Mouse (Mus musculus) stomach, embryonic 15.5 days (tissue): ENCODE measurements around the gene Krtap24-1. TPM values are rescaled to one million over a fixed set of nuclear protein-coding genes. Genes with fewer than 3 reads are reported as not detected.

Experiments used
- ATAC-seq: fragments of 200-750 bp; cut with Nextera tagmentation; 2 replicates; pipeline ENCODE4 v1.8.0; 2017; ENCODE audit warnings: low read depth, moderate number of reproducible peaks, moderate TSS enrichment; ENCODE audit not compliant: insufficient read depth, low FRiP score
- H3K27ac ChIP-seq: fragments of 300-500 bp; sonication (generic); 2 replicates; pipeline ENCODE4 v1.5.1; 2015; ENCODE audit warnings: mild to moderate bottlenecking, inconsistent platforms
- H3K27me3 ChIP-seq: fragments of 300-500 bp; sonication (generic); replicated peaks from 2 replicates; pipeline ENCODE4 v1.6.1; 2015; ENCODE audit warnings: inconsistent platforms
- H3K36me3 ChIP-seq: fragments of 300-500 bp; sonication (generic); 2 replicates; pipeline ENCODE4 v1.6.1; 2015; ENCODE audit warnings: inconsistent platforms
- H3K4me1 ChIP-seq: fragments of 300-500 bp; sonication (generic); 2 replicates; pipeline ENCODE4 v1.6.1; 2015; ENCODE audit warnings: inconsistent platforms
- H3K4me2 ChIP-seq: fragments of 300-500 bp; sonication (generic); 2 replicates; pipeline ENCODE4 v1.6.1; 2015; ENCODE audit warnings: mild to moderate bottlenecking, inconsistent platforms
- H3K4me3 ChIP-seq: fragments of 300-500 bp; sonication (generic); replicated peaks from 2 replicates; pipeline ENCODE4 v1.5.1; 2015; ENCODE audit warnings: inconsistent platforms
- H3K9ac ChIP-seq: fragments of 300-500 bp; sonication (generic); 2 replicates; pipeline ENCODE4 v1.6.1; 2015; ENCODE audit warnings: inconsistent platforms
- H3K9me3 ChIP-seq: fragments of 300-500 bp; sonication (generic); 2 replicates; pipeline ENCODE4 v1.6.1; 2016; ENCODE audit warnings: inconsistent platforms
- WGBS: fragments of 180-500 bp; shearing (Covaris S2); methylation state at CpG from one replicate; pipeline ENCODE4 v1.1.7; 2015; 5-methylcytosine and 5-hydroxymethylcytosine counted together
- polyA plus RNA-seq: library from polyadenylated mRNA; unstranded; fragments of >200 nt; fragmentation: Nextera tagmentation; extraction: Ambion mirVana; gene quantifications from 2 replicates; pipeline ENCODE4 v1.2.1, GENCODE M21; 2015

The Krtap24-1 gene
- polyA plus RNA-seq, 1 experiment from 2014 or later: not detected

DNA sequence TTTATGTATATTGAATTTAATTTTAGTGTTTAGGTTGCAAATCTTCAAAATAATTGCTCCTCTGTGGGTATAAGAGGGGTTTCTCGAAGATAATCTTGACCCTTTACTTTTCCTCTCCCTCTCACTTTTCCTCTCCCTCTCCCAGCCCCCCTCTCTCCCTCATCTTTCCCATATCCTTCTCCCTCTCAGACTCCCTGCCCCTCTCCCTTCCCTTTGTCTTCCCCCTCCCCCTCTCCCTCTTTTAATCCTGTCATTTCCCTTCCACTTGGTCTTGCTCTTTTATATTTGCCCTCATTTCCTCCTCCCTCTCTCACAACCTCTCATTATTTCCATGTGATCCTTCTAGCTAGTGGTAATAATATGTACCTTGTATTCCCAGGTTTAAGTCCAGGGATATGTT, 9.6 kb downstream of the Krtap24-1 start:
- Histone ChIP-seq H3K36me3 (no peaks in the 10 kb centered on the region), H3K4me2 (no peak overlapping the region), H3K4me3 (no peak overlapping the region), H3K9ac (no peak overlapping the region), H3K27me3 (no peaks in the 10 kb centered on the region), H3K27ac (no peak overlapping the region), H3K4me1 (no peaks in the 10 kb centered on the region), H3K9me3 (no peaks in the 10 kb centered on the region)
- WGBS: 67% methylated on average over 1 of the region's 1 CpGs
- ATAC-seq: no peak

DNA sequence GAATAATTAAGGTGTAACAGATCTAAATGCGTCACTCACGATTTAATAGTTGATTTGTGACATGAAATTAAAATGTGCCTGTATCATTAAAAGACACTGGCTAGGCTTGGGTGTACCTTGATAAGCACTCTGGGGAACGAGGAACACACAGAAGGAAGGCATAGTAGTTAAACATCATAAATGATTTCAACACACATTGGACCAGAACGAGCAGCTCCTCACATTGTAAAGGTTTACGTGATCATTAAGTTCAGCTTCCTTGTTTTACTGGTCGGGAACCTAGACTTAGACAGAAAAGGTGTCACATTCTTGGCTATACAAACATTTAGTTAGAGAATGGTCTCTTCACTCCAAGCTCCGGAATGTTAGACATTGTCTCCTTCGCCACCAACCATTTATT, 11.8 kb downstream of the Krtap24-1 start:
- WGBS: 68% methylated on average over 8 of the region's 8 CpGs
- Histone ChIP-seq H3K9me3 (no peaks in the 10 kb centered on the region), H3K27me3 (no peaks in the 10 kb centered on the region), H3K4me3 (no peak overlapping the region), H3K4me2 (no peak overlapping the region), H3K4me1 (no peaks in the 10 kb centered on the region), H3K9ac (no peak overlapping the region), H3K27ac (no peak overlapping the region), H3K36me3 (no peaks in the 10 kb centered on the region)
- no peak for ATAC-seq

DNA sequence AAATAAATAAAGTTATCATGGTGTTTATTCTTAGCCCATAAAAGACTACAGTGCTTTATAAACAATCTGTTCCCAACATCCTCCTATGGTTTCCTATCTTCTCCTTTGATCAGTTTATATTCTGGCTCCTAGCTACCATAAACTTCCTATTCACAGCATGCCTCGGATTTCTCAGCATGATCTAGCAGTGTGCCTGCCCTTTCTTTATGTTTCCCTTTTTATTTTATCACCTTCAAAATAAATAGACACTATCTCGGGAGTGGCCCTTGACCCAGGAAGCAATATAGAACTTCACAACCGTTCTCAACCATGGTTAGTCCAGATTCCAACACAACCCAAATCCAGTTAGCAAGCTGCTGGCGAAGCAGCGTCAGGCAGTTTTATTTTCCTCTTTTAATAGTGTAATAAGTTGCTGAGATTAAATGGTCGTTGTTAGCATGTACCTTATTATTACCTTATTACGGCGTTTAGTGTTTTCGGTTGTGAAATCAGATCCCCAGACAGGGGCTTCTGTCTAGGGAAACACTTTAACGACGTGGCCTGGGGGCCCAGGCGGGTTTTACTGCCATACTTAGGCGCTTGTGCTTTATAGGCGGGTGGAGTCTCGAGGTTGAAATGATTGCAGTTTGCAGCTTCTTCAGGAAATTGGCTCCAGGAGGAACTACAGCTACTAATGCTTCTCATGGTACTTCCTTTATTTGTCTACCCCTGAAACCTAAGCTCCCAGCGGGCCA, 12.4 kb downstream of the Krtap24-1 start:
- no peak for ATAC-seq
- no peak overlapping the region for H3K9ac ChIP-seq
- H3K4me1 ChIP-seq: no peaks in the 10 kb centered on the region
- no peaks in the 10 kb centered on the region for H3K36me3 ChIP-seq
- H3K27me3 ChIP-seq: no peaks in the 10 kb centered on the region
- no peak overlapping the region for H3K27ac ChIP-seq
- H3K9me3 ChIP-seq: no peaks in the 10 kb centered on the region
- no peak overlapping the region for H3K4me3 ChIP-seq
- 49% methylated on average over 16 of the region's 16 CpGs for WGBS
- no peak overlapping the region for H3K4me2 ChIP-seq

DNA sequence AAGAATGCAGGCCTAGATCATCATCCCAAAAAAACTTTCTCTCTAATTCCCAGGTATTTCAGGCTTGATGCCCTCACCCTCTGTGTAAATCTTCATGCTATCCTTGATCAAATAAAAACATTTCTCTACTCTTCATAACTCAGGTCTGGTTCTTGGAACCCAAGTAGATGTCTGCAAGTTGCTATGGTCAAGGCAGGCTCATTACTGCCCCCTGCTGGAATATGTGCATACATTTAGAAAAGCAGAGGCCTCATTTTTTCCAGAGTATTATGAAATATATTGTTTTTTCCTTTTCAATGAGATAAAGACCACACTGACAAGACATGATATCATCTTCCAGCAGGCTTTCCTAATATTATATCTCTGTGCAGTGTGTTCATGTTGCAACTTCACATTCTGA, 19.3 kb downstream of the Krtap24-1 start:
- Histone ChIP-seq H3K4me3 (no peak overlapping the region), H3K9ac (no peak overlapping the region), H3K9me3 (no peaks in the 10 kb centered on the region), H3K27me3 (no peaks in the 10 kb centered on the region), H3K36me3 (no peaks in the 10 kb centered on the region), H3K4me2 (no peak overlapping the region), H3K4me1 (no peaks in the 10 kb centered on the region), H3K27ac (no peak overlapping the region)
- no peak for ATAC-seq

DNA sequence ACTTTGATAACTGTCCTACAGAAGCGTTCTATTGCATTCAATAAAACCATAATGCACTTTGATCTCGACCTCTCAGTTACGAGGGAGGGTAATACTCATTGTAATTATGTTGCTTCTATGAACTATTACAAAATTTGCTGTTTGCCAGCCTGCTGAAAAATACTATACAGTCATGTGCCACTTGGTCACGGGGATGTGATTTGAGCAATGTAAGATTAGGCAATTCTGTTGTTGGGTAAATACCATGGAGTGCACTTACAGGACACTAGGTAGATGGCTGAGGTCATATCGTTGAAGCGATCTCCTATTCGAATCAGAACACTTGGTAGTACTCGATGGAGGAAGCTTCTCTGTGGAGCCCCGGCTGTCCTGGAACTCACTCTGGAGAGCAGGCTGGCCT, 28.7 kb downstream of the Krtap24-1 start:
- no peaks in the 10 kb centered on the region for H3K4me1 ChIP-seq
- no peak overlapping the region for H3K4me3 ChIP-seq
- no peak overlapping the region for H3K4me2 ChIP-seq
- ATAC-seq: no peak
- no peaks in the 10 kb centered on the region for H3K27me3 ChIP-seq
- no peak overlapping the region for H3K27ac ChIP-seq
- no peaks in the 10 kb centered on the region for H3K36me3 ChIP-seq
- H3K9me3 ChIP-seq: no peaks in the 10 kb centered on the region
- WGBS: 87% methylated on average over 9 of the region's 9 CpGs
- H3K9ac ChIP-seq: no peak overlapping the region

DNA sequence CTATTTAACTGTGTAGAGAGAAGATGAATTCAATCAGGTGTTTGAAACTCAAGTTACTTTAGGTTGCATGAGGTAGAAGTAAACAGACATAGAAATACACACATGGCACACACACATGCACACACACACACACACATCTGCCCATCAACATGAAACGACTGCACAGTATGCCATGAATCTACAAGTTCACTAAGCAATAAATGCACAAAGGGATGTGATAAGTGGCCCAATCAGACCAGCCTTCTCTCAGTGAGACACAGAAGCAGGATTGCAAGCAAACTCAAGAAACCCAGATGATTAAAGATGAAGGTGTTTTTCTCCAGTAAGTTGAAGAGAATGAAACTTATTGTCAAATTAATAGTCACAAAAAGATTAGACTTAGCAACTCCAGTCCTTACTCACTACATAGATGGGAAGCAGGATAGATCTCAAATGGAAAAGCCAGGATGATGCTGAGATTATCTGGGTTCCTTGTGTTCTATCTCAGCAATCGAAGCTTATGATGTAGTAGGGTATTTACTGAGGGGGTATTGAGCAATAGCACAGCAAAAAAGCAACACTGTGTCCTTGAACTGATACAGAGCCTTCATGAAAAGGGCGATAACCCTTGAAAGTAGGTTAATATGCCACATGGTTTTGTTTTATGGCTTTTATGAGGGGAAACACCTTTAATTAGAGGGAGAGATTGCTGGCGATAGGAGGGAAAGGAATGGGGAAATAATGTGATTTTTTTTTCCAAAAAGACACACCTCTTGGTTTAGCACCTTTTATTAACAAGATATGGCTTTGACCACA, 36.0 kb downstream of the Krtap24-1 start:
- no peaks in the 10 kb centered on the region for H3K27me3 ChIP-seq
- H3K9me3 ChIP-seq: no peaks in the 10 kb centered on the region
- no peak overlapping the region for H3K4me3 ChIP-seq
- H3K9ac ChIP-seq: no peak overlapping the region
- H3K4me1 ChIP-seq: no peaks in the 10 kb centered on the region
- H3K36me3 ChIP-seq: no peaks in the 10 kb centered on the region
- no peak for ATAC-seq
- 68% methylated on average over 4 of the region's 4 CpGs for WGBS
- H3K27ac ChIP-seq: no peak overlapping the region
- H3K4me2 ChIP-seq: no peak overlapping the region

DNA sequence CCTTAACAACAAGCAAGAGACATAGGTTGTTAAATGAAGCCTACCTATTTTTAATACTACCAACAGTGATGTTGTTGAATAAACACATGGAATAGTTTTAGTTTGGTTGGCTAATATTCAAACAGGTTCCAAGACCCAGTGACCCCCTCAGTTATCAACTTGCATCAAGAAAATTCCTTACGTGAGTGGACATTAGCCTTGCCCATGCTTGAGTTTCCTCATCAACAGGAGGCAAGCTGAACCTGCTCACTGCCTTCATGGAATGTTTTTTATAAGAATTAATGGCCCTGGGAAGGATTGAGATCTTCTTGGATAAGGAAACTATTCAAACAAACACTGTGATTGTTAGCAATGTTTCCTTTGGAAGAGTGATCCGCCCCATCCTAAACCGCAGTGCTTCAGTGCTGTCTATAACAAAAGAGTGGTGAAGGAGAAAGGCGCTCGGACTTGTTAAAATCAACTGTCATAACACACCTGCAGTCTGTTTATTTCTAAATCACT, 39.1 kb downstream of the Krtap24-1 start:
- ATAC-seq: no peak
- no peak overlapping the region for H3K27ac ChIP-seq
- WGBS: 43% methylated on average over 5 of the region's 5 CpGs

DNA sequence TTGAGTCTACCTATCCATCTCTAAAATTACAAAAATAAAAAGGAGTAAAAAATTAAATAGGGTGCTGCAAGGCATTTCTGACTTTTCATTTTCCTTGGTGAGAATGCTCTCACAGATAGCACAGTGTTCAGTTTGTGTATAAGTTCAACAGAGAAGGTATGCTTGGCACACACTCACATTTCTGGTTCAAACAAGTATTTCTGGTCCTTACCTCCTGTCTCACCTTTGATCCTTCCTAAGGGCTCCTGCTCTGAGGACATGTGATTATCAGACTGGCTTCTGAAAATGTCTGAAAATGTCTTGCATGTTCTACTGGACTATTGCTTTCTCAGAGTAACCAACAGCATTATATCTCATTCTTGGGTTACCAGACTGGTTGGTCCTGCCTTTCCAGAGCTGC, 41.9 kb downstream of the Krtap24-1 start:
- no peaks in the 10 kb centered on the region for H3K4me1 ChIP-seq
- no peak for ATAC-seq
- H3K4me2 ChIP-seq: no peak overlapping the region
- no peak overlapping the region for H3K27ac ChIP-seq
- no peaks in the 10 kb centered on the region for H3K36me3 ChIP-seq
- no peaks in the 10 kb centered on the region for H3K27me3 ChIP-seq
- H3K4me3 ChIP-seq: no peak overlapping the region
- H3K9me3 ChIP-seq: no peaks in the 10 kb centered on the region
- H3K9ac ChIP-seq: no peak overlapping the region

More for the DNA sequence above, 39.1 kb downstream of the Krtap24-1 start:
- Histone ChIP-seq H3K9ac (no peak overlapping the region), H3K4me1 (no peaks in the 10 kb centered on the region), H3K27me3 (no peaks in the 10 kb centered on the region), H3K4me3 (no peak overlapping the region), H3K9me3 (no peaks in the 10 kb centered on the region), H3K4me2 (no peak overlapping the region), H3K36me3 (no peaks in the 10 kb centered on the region)

DNA sequence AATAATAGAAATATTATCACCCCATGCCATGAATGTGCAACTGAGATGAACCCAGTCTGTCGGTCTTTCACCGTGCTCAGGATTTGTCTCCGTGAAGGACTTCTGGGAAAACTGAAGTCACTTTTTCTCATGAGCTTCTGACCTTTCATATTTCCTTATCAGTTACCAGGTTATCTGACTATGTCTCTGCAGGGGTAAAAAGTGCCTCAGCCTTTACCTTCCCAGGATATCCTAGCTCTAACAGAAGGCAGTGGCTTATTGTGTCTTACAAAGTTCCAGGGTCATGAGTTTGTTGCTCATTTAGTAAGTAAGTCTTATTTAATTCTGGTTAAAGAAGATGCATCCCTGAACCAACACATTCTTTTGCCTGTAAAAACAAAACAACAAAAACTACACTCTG, 42.3 kb downstream of the Krtap24-1 start:
- Histone ChIP-seq H3K36me3 (no peaks in the 10 kb centered on the region), H3K9ac (no peak overlapping the region), H3K27me3 (no peaks in the 10 kb centered on the region), H3K4me3 (no peak overlapping the region), H3K27ac (no peak overlapping the region), H3K4me1 (no peaks in the 10 kb centered on the region), H3K9me3 (no peaks in the 10 kb centered on the region), H3K4me2 (no peak overlapping the region)
- no peak for ATAC-seq
- WGBS: 76% methylated on average over 3 of the region's 3 CpGs

DNA sequence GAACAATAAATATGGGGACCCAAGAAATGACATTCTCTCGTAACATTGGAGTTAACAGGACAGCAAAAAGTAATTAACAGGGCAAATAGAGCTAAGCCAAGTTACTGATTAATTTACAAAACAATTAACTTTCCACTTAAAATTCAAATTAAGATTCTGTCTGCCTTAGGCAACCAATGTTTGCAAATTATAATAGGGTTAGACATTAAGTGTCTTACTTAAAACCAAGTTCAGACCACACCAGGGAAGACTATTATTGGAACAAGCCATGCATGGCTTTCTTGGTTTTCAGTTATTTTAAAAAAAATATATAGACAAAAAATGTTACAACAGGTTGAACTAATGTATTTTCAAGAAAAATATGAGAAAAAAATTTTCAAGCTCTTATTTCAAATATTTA, 43.0 kb downstream of the Krtap24-1 start:
- no peak overlapping the region for H3K9ac ChIP-seq
- H3K36me3 ChIP-seq: no peaks in the 10 kb centered on the region
- H3K4me2 ChIP-seq: no peak overlapping the region
- H3K4me3 ChIP-seq: no peak overlapping the region
- no peaks in the 10 kb centered on the region for H3K9me3 ChIP-seq
- no peak for ATAC-seq
- 86% methylated on average over 1 of the region's 1 CpGs for WGBS
- no peak overlapping the region for H3K27ac ChIP-seq
- no peaks in the 10 kb centered on the region for H3K27me3 ChIP-seq
- no peaks in the 10 kb centered on the region for H3K4me1 ChIP-seq

DNA sequence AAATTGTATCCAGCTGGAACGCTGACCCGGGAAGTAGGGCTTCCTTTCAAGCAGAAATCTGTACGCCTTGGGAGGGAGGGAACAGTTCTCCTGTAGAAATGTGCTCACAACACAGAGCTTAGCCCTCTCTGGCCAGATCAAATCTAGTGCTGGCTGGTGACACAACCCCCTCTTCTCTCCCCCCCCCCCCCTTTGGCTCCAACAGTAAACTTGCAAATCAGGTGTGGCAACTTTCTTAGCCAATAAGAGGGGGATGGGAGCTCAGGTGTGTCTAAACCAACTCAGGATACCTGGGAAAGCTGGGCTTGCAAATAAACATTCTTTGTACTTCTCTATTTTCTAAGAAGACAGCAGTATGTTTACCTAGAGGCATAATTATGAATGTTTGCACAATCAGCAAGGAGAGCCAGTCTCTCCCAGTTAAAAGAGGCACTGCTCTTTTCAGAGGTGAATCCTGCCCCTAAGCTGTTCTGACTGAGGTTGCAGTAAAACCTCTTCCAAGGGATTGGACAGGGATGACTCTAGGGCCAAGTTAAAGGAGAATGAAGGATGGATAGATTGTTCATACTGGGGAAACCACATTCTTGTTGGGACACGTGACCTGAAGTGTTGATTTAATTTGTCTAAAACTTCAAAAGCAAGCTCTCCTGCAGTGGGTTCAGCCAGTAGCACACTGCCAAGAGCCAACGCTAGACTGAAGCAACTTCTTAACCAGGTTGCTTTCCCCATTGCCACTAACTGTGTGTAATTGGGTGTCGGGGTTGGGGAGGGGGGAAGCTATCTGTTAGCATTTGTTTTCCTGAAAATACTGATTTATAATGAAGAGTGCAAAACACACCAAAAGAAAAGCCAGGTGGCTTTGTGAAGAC, 48.8 kb downstream of the Krtap24-1 start, which contains the start of gene Cldn8:
Gene Cldn8, minus strand, starts transcription at position 139 of the 869 bp plus-strand sequence.
- Histone ChIP-seq H3K4me2 (peak within 1 kb of the TSS; percentile 17), H3K9ac (no peak within 1 kb of the TSS), H3K4me3 (peak within 1 kb of the TSS; percentile 17), H3K27me3 (no peaks in the 10 kb centered on the region), H3K4me1 (no peaks in the 10 kb centered on the region), H3K9me3 (no peaks in the 10 kb centered on the region), H3K27ac (peak within 1 kb of the TSS; percentile 46; the same call in 1 of the 2 replicates), H3K36me3 (no peaks in the 10 kb centered on the region)
- WGBS: 57% methylated on average over 6 of the region's 6 CpGs
- peak; percentile 74 for ATAC-seq
